Mouse (Mus musculus) Muller cell, postnatal 12 days (primary cell): Measurements from ENCODE around the gene Samd9l.
A peak's percentile ranks its signal among the peaks of the same experiment; 100 is the strongest.
"Not testable (repeated sequence)": the region's sequence is repeated elsewhere in the genome, so short reads cannot be mapped to it uniquely, and the experiment has no call there.

ENCODE experiments used
- DNase-seq: peaks from one replicate; pipeline ENCODE4 v3.0.0-alpha.2; 2015; ENCODE audit errors: inconsistent ontology term

The Samd9l gene

GRCm38 (mm10) chr6:3399340-3400068 lies at the start of gene Samd9l:
Samd9l (minus strand) TSS chr6:3399572.
- peak; percentile 48 for DNase-seq

GRCm38 (mm10) chr6:3447404-3447803 lies 48.0 kb upstream of the Samd9l start:
- DNase-seq, result peak; percentile 63

GRCm38 (mm10) chr6:3443905-3444304 lies 44.5 kb upstream of the Samd9l start:
- DNase-seq, result no peak

- no peak for DNase-seq
These were observed 36.7 kb upstream of the Samd9l start for GRCm38 (mm10) chr6:3436087-3436486.

GRCm38 (mm10) chr6:3430976-3431375 lies 31.6 kb upstream of the Samd9l start:
- DNase-seq, result not testable (repeated sequence)

GRCm38 (mm10) chr6:3427047-3427446 lies 27.7 kb upstream of the Samd9l start:
- no peak for DNase-seq

GRCm38 (mm10) chr6:3425333-3425732 lies 26.0 kb upstream of the Samd9l start:
- not testable (repeated sequence) for DNase-seq

GRCm38 (mm10) chr6:3424613-3425277 lies 25.4 kb upstream of the Samd9l start:
- not testable (repeated sequence) for DNase-seq

GRCm38 (mm10) chr6:3397182-3397906 lies 2.0 kb downstream of the Samd9l start:
- DNase-seq, result not testable (repeated sequence)

GRCm38 (mm10) chr6:3395921-3396611 lies 3.3 kb downstream of the Samd9l start:
- not testable (repeated sequence) for DNase-seq

- DNase-seq, result no peak
These were observed 9.4 kb downstream of the Samd9l start for GRCm38 (mm10) chr6:3389995-3390394.

- no peak for DNase-seq
These were observed 12.8 kb downstream of the Samd9l start for GRCm38 (mm10) chr6:3386565-3386964.

- DNase-seq, result not testable (repeated sequence)
These were observed 14.6 kb downstream of the Samd9l start for GRCm38 (mm10) chr6:3384816-3385215.

GRCm38 (mm10) chr6:3384115-3384791 lies 15.1 kb downstream of the Samd9l start:
- DNase-seq, result not testable (repeated sequence)

- DNase-seq, result no peak
These were observed 20.2 kb downstream of the Samd9l start for GRCm38 (mm10) chr6:3379146-3379545.

GRCm38 (mm10) chr6:3376687-3377086 lies 22.7 kb downstream of the Samd9l start:
- DNase-seq, result no peak

GRCm38 (mm10) chr6:3369527-3369926 lies 29.8 kb downstream of the Samd9l start:
- no peak for DNase-seq

GRCm38 (mm10) chr6:3365609-3366008 lies 33.8 kb downstream of the Samd9l start:
- not testable (repeated sequence) for DNase-seq

- peak; percentile 42 for DNase-seq
These were observed 53.3 kb downstream of the Samd9l start for GRCm38 (mm10) chr6:3345924-3346597.

- not testable (repeated sequence) for DNase-seq
These were observed 54.2 kb downstream of the Samd9l start for GRCm38 (mm10) chr6:3345043-3345639.
